Mouse (Mus musculus) CD4-positive helper T cell, adult 2 months (primary cell): ENCODE results near the gene Clec1b.

Experiments
- DNase-seq: peaks from one replicate; pipeline ENCODE4 v3.0.0-alpha.2; 2012; ENCODE audit warnings: low read depth, missing footprints, low spot score

Gene Clec1b

GRCm38 (mm10) chr6:129396997-129397396 lies at the start of gene Clec1b:
TSS of gene Clec1b (plus strand) at chr6:129397297.
- DNase-seq, result no peak

GRCm38 (mm10) chr6:129349524-129350352 lies 47.4 kb upstream of the Clec1b start:
- no peak for DNase-seq

- DNase-seq, result no peak
Measured at GRCm38 (mm10) chr6:129351091-129351490, 46.0 kb upstream of the Clec1b start.

- no peak for DNase-seq
Measured at GRCm38 (mm10) chr6:129355774-129356173, 41.3 kb upstream of the Clec1b start.

- no peak for DNase-seq
Measured at GRCm38 (mm10) chr6:129356430-129356829, 40.7 kb upstream of the Clec1b start.

GRCm38 (mm10) chr6:129359515-129359914 lies 37.6 kb upstream of the Clec1b start:
- DNase-seq, result no peak

GRCm38 (mm10) chr6:129363942-129364341 lies 33.2 kb upstream of the Clec1b start:
- DNase-seq, result no peak

- DNase-seq, result peak; percentile 55
Measured at GRCm38 (mm10) chr6:129365959-129366359, 31.1 kb upstream of the Clec1b start.

- DNase-seq, result no peak
Measured at GRCm38 (mm10) chr6:129369374-129370132, 27.5 kb upstream of the Clec1b start.

- DNase-seq, result no peak
Measured at GRCm38 (mm10) chr6:129374937-129375471, 22.1 kb upstream of the Clec1b start.

- DNase-seq, result no peak
Measured at GRCm38 (mm10) chr6:129380454-129380853, 16.6 kb upstream of the Clec1b start.

GRCm38 (mm10) chr6:129381736-129382135 lies 15.4 kb upstream of the Clec1b start:
- no peak for DNase-seq

- no peak for DNase-seq
Measured at GRCm38 (mm10) chr6:129383466-129383865, 13.6 kb upstream of the Clec1b start.

GRCm38 (mm10) chr6:129385000-129385399 lies 12.1 kb upstream of the Clec1b start:
- no peak for DNase-seq

GRCm38 (mm10) chr6:129385774-129386173 lies 11.3 kb upstream of the Clec1b start, which contains the start of gene Clec12b:
TSS of gene Clec12b (minus strand) at chr6:129385874.
- DNase-seq, result no peak

- peak; percentile 11 for DNase-seq
Measured at GRCm38 (mm10) chr6:129393087-129393720, 3.9 kb upstream of the Clec1b start.

GRCm38 (mm10) chr6:129393732-129394131 lies 3.4 kb upstream of the Clec1b start:
- DNase-seq, result no peak

GRCm38 (mm10) chr6:129399945-129400344 lies 2.8 kb downstream of the Clec1b start:
- DNase-seq, result no peak

GRCm38 (mm10) chr6:129402404-129402803 lies 5.3 kb downstream of the Clec1b start:
- no peak for DNase-seq

GRCm38 (mm10) chr6:129403391-129403790 lies 6.3 kb downstream of the Clec1b start:
- DNase-seq, result no peak

- no peak for DNase-seq
Measured at GRCm38 (mm10) chr6:129405999-129406398, 8.9 kb downstream of the Clec1b start.

GRCm38 (mm10) chr6:129407324-129407723 lies 10.2 kb downstream of the Clec1b start:
- no peak for DNase-seq
